Mouse (Mus musculus) cortical plate, adult 2 months (tissue): ENCODE measurements at regions not wholly inside any gene's neighbourhood (a gene's known extent, or its start where the extent isn't known, plus 50 kb on each side); places are given as distances from the start of the nearest gene placed in this dataset.

ENCODE experiments used
- CTCF ChIP-seq: fragments of 200-500 bp; IDR thresholded peaks from 2 replicates; pipeline ENCODE4 v1.5.1; 2011; ENCODE audit warnings: mild to moderate bottlenecking, control low read depth, low read length; ENCODE audit not compliant: insufficient read depth; ENCODE audit errors: extremely low read depth
- POLR2A ChIP-seq: fragments of 200-500 bp; IDR thresholded peaks from 2 replicates; pipeline ENCODE4 v1.6.1; 2011; ENCODE audit warnings: mild to moderate bottlenecking, low read length, control low read depth; ENCODE audit not compliant: insufficient read depth; ENCODE audit errors: extremely low read depth

DNA sequence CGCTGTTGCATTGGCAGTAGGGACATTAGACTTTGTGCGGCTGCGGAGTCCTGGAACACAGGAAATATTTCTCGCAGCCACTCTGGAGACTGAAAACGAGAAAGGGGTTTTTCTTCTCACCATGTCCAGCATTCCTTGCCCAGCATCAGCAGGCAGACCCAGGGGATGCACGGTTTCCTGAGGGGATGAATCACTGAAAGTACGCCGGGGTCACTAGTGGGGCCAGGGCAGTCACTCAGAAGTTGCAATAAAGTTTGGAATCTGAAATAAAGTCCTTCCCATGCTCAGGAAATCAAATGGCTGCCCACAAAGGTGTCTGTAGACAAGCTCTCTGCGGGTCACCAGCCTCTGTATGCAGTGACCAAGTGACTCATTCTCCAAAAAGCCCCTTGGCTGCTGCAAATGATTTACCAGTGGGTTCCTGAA is 248.2 kb upstream of the Msx2 start:
- TF ChIP-seq POLR2A (no peak), CTCF (no peak)
